Mouse (Mus musculus) intestine, embryonic 14.5 days (tissue): ENCODE measurements at regions not wholly inside any gene's neighbourhood (a gene's known extent, or its start where the extent isn't known, plus 50 kb on each side); places are given as distances from the start of the nearest gene placed in this dataset.
"Not testable (repeated sequence)": the region's sequence is repeated elsewhere in the genome, so short reads cannot be mapped to it uniquely, and the experiment has no call there.

Source experiments
- ATAC-seq: fragments of 200-750 bp; cut with Nextera tagmentation; replicated peaks from 2 replicates; pipeline ENCODE4 v1.8.0; 2017; ENCODE audit warnings: low read depth, moderate number of reproducible peaks, moderate TSS enrichment, moderate library complexity; ENCODE audit not compliant: low FRiP score, low TSS enrichment
- DNase-seq: peaks from one replicate; pipeline ENCODE4 v3.0.0-alpha.2; 2018; ENCODE audit warnings: low spot score
- H3K27ac ChIP-seq: fragments of 300-500 bp; sonication (generic); 2 replicates; pipeline ENCODE4 v1.5.1; 2014; ENCODE audit warnings: low read depth, mild to moderate bottlenecking, control low read depth
- H3K27me3 ChIP-seq: fragments of 300-500 bp; sonication (generic); replicated peaks from 2 replicates; pipeline ENCODE4 v1.6.1; 2014; ENCODE audit warnings: low read length, control low read depth; ENCODE audit not compliant: control insufficient read depth, insufficient read depth
- H3K36me3 ChIP-seq: fragments of 300-500 bp; sonication (generic); 2 replicates; pipeline ENCODE4 v1.6.1; 2014; ENCODE audit warnings: low read length, control low read depth; ENCODE audit not compliant: control insufficient read depth, insufficient read depth
- H3K4me1 ChIP-seq: fragments of 300-500 bp; sonication (generic); replicated peaks from 2 replicates; pipeline ENCODE4 v1.6.1; 2014; ENCODE audit warnings: low read length, control low read depth, mixed read lengths; ENCODE audit not compliant: control insufficient read depth, insufficient read depth
- H3K4me2 ChIP-seq: fragments of 300-500 bp; sonication (generic); 2 replicates; pipeline ENCODE4 v1.6.1; 2014; ENCODE audit warnings: low read length
- H3K4me3 ChIP-seq: fragments of 300-500 bp; sonication (generic); 2 replicates; pipeline ENCODE4 v1.5.1; 2014; ENCODE audit warnings: low read depth, low read length, control low read depth, mixed read lengths
- H3K9ac ChIP-seq: fragments of 300-500 bp; sonication (generic); 2 replicates; pipeline ENCODE4 v1.6.1; 2014; ENCODE audit warnings: mild to moderate bottlenecking, low read length
- H3K9me3 ChIP-seq: fragments of 300-500 bp; sonication (generic); 2 replicates; pipeline ENCODE4 v1.6.1; 2016; ENCODE audit warnings: low read length, control low read depth; ENCODE audit not compliant: control insufficient read depth
- WGBS: fragments of 180-500 bp; shearing (Covaris S2); extraction: QIAGEN DNeasy Blood & Tissue Kit; methylation state at CpG from one replicate; pipeline ENCODE4 v1.1.7; 2014; 5-methylcytosine and 5-hydroxymethylcytosine counted together

GRCm38 (mm10) chr15:5817901-5818576, 481.5 kb upstream of the Dab2 start:
- no peak overlapping the region for H3K9ac ChIP-seq
- WGBS: 52% methylated on average over 7 of the region's 7 CpGs
- H3K4me3 ChIP-seq: no peak overlapping the region
- no peaks in the 10 kb centered on the region for H3K4me1 ChIP-seq
- H3K9me3 ChIP-seq: no peaks in the 10 kb centered on the region
- H3K27me3 ChIP-seq: no peaks in the 10 kb centered on the region
- no peaks in the 10 kb centered on the region for H3K36me3 ChIP-seq
- DNase-seq: peak; percentile 47
- no peak for ATAC-seq
- H3K4me2 ChIP-seq: no peak overlapping the region
- H3K27ac ChIP-seq: no peak overlapping the region

- H3K4me1 ChIP-seq: no peaks in the 10 kb centered on the region
Observed at GRCm38 (mm10) chr15:5839963-5840362, 459.6 kb upstream of the Dab2 start.

GRCm38 (mm10) chr15:5841369-5842149, 458.0 kb upstream of the Dab2 start:
- ATAC-seq, H3K9ac ChIP-seq, H3K36me3 ChIP-seq, H3K27me3 ChIP-seq, H3K9me3 ChIP-seq, DNase-seq, H3K4me3 ChIP-seq, H3K27ac ChIP-seq, H3K4me1 ChIP-seq, H3K4me2 ChIP-seq: not testable (repeated sequence)
- 89% methylated on average over 15 of the region's 15 CpGs for WGBS

More at GRCm38 (mm10) chr15:5839963-5840362, 459.6 kb upstream of the Dab2 start:
- ATAC-seq: no peak
- no peaks in the 10 kb centered on the region for H3K9me3 ChIP-seq
- H3K4me2 ChIP-seq: no peak overlapping the region
- H3K4me3 ChIP-seq: no peak overlapping the region
- WGBS: 70% methylated on average over 4 of the region's 4 CpGs
- H3K27ac ChIP-seq: no peak overlapping the region
- no peak for DNase-seq
- H3K36me3 ChIP-seq: no peaks in the 10 kb centered on the region
- H3K27me3 ChIP-seq: no peaks in the 10 kb centered on the region
- H3K9ac ChIP-seq: no peak overlapping the region

- H3K4me2 ChIP-seq: no peak overlapping the region
- no peaks in the 10 kb centered on the region for H3K4me1 ChIP-seq
- H3K9ac ChIP-seq: no peak overlapping the region
- no peak for ATAC-seq
- H3K9me3 ChIP-seq: no peaks in the 10 kb centered on the region
- no peaks in the 10 kb centered on the region for H3K27me3 ChIP-seq
- no peak overlapping the region for H3K4me3 ChIP-seq
- no peaks in the 10 kb centered on the region for H3K36me3 ChIP-seq
- 84% methylated on average over 5 of the region's 5 CpGs for WGBS
- no peak overlapping the region for H3K27ac ChIP-seq
- DNase-seq: no peak
Observed at GRCm38 (mm10) chr15:5846571-5846970, 453.0 kb upstream of the Dab2 start.

- no peak overlapping the region for H3K4me3 ChIP-seq
- H3K27me3 ChIP-seq: no peaks in the 10 kb centered on the region
- ATAC-seq (no peak), DNase-seq (no peak)
- H3K4me2 ChIP-seq: no peak overlapping the region
- WGBS: 88% methylated on average over 3 of the region's 3 CpGs
- no peak overlapping the region for H3K9ac ChIP-seq
- no peak overlapping the region for H3K27ac ChIP-seq
- no peaks in the 10 kb centered on the region for H3K36me3 ChIP-seq
- no peaks in the 10 kb centered on the region for H3K9me3 ChIP-seq
- H3K4me1 ChIP-seq: no peaks in the 10 kb centered on the region
Observed at GRCm38 (mm10) chr15:5847413-5848100, 452.0 kb upstream of the Dab2 start.

- Histone ChIP-seq H3K9ac (no peak overlapping the region), H3K4me2 (no peak overlapping the region), H3K9me3 (no peaks in the 10 kb centered on the region), H3K4me3 (no peak overlapping the region), H3K36me3 (no peaks in the 10 kb centered on the region), H3K27me3 (no peaks in the 10 kb centered on the region), H3K27ac (no peak overlapping the region), H3K4me1 (no peaks in the 10 kb centered on the region)
- DNase-seq (no peak), ATAC-seq (no peak)
- WGBS: 62% methylated on average over 3 of the region's 3 CpGs
Observed at GRCm38 (mm10) chr15:5852523-5852922, 447.1 kb upstream of the Dab2 start.

GRCm38 (mm10) chr15:5869289-5869688, 430.3 kb upstream of the Dab2 start:
- Histone ChIP-seq H3K27ac (no peak overlapping the region), H3K4me3 (no peak overlapping the region), H3K36me3 (no peaks in the 10 kb centered on the region), H3K4me1 (no peaks in the 10 kb centered on the region), H3K4me2 (peak overlapping the region; percentile 28), H3K9ac (no peak overlapping the region), H3K9me3 (no peaks in the 10 kb centered on the region), H3K27me3 (no peaks in the 10 kb centered on the region)
- WGBS: 22% methylated on average over 12 of the region's 12 CpGs
- ATAC-seq (no peak), DNase-seq (peak; percentile 55)

- Histone ChIP-seq H3K9ac (no peak overlapping the region), H3K4me3 (no peak overlapping the region), H3K4me1 (no peaks in the 10 kb centered on the region), H3K9me3 (no peaks in the 10 kb centered on the region), H3K27me3 (no peaks in the 10 kb centered on the region), H3K36me3 (no peaks in the 10 kb centered on the region), H3K4me2 (no peak overlapping the region), H3K27ac (no peak overlapping the region)
- DNase-seq (no peak), ATAC-seq (no peak)
- 70% methylated on average over 2 of the region's 2 CpGs for WGBS
Observed at GRCm38 (mm10) chr15:5869866-5870265, 429.7 kb upstream of the Dab2 start.
